Mouse (Mus musculus) mouse trophoblast stem cell (cell line): ENCODE data around the gene Klhl26.

Experiments
- in situ Hi-C, 2 experiments: fragments of 300-500 bp; cut with MseI, MboI; formaldehyde crosslinking; loops; 2 replicates in 1 of 2; 3 replicates in 1 of 2; pipeline ENCODE4 v1.15.1; 2025

Gene Klhl26

GRCm38 (mm10) chr8:70501820-70502529 is 25.2 kb upstream of the Klhl26 start:
- in situ Hi-C loops = loop anchor here (10.0 kb wide), 1 partner anchor 87 kb away; no protein-coding TSS in a partner anchor

DNA sequence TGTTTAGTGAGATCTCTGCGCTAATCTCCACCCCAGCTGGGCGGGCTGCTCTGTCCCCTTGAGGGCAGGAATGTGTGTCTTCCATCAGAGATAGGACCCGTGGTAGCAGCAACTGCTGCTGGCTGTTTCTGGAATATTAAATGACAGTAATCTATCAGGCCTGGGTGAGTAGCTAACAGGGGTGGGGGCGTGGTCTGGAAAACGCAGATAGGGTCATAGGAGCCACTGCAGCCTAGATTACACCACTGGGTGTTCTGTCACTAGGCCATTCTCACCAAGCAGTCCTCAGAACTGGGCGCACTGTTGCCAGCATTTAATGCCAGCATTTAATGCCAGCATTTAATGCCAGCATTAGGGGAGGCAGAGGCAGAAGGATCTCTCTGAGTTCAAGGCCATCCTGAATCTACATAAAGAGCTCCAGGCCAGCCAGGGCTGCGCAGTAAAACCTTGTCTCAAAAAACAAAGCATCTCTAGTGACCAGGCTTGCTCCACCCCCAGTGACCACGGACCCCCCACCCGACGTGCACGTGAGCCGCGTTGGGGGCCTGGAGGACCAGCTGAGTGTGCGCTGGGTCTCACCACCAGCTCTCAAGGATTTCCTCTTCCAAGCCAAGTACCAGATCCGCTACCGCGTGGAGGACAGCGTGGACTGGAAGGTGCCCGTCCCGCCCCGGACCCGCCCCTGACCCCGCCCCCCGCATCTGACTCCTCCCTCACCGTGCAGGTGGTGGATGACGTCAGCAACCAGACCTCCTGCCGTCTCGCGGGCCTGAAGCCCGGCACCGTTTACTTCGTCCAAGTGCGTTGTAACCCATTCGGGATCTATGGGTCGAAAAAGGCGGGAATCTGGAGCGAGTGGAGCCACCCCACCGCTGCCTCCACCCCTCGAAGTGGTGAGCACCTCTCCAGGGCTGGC is 23.9 kb upstream of the Klhl26 start:
- in situ Hi-C loops = loop anchor here (10.0 kb wide), 1 partner anchor 86 kb away; no protein-coding TSS in a partner anchor

DNA sequence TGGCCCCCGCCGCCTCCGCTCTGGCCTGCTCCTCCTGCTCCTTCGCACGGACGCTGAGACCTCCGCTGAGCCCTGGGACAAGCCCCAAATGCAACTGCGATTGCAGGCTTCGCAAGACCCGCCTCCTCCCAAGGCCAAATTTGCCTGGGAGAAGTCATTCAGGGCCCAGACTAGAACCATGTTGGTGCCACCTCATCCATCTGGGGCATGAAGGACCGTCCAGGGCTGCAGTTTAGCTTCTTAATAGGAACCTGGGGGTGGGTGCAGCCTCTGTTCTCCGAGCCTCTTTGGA is 18.9 kb upstream of the Klhl26 start:
- in situ Hi-C loops = no loop called here

DNA sequence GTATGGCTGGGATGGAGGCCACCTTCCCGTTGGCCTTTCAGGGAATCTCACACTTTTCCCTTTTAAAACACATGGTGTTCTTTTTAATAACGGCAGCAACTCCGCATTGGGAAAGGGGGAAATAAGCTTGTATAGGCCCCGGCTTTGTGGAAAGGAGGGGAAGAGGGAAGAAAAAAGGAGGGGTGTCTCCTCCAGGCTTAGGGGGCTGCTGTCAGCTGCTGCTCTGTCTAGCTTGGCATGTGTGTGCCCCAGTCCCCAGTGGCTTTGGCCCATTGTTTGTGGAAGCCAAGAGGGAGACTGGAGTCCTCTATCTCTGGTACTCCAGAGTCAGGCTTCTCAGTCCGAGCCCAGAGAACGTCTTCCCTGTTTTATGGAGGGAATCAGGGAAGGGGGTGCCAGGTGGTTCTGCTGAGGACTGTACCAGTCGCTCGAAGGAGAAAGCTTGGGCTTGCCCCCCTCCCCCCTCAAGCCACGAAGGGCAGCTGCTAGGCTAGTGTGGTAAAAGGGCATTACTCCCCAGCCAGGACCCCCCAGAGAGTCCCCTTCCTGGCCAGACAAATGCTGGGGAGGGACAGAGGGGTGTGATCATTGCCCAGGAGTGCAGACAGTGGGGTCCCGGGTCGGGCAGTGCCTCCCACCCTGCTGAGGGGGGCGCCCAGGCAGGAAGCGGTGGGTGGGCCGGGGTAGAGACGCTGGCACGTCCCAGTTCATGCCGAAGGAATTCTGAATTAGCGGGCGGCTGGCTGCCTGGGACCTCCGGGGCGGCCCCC is 18.4 kb upstream of the Klhl26 start:
- in situ Hi-C loops = no loop called here

DNA sequence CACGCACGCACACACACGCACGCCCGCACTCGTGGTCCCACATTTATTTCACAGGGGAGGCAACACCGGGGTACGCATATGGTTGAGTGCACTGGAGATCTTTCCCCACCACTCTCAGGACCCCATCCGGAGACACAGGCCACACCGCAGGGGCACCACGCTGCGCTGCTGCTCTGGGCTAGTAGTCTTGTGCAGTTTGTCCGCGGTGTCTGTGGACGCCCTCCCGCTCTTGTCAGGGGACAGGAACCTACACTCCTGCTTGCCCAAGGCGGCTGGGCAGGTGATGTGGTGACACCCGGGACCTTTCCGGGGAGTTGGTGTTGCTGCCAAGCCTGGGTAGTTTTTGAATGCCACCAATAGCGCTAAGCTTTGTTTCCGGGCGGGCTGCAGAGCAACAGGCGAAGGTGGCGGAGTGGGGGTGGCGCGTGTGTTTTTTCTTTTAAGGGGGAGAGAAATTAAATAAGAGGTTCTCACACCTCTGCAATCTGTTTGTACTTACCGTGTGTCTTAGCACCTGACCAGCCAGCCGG is 17.7 kb upstream of the Klhl26 start:
- in situ Hi-C loops = no loop called here

GRCm38 (mm10) chr8:70493692-70494415 is 17.1 kb upstream of the Klhl26 start:
- in situ Hi-C loops = no loop called here

- in situ Hi-C loops = no loop called here
Measured at GRCm38 (mm10) chr8:70492664-70493640, 16.2 kb upstream of the Klhl26 start, which contains the start of gene Crlf1. Crlf1 (plus strand) TSS chr8:70493158.

DNA sequence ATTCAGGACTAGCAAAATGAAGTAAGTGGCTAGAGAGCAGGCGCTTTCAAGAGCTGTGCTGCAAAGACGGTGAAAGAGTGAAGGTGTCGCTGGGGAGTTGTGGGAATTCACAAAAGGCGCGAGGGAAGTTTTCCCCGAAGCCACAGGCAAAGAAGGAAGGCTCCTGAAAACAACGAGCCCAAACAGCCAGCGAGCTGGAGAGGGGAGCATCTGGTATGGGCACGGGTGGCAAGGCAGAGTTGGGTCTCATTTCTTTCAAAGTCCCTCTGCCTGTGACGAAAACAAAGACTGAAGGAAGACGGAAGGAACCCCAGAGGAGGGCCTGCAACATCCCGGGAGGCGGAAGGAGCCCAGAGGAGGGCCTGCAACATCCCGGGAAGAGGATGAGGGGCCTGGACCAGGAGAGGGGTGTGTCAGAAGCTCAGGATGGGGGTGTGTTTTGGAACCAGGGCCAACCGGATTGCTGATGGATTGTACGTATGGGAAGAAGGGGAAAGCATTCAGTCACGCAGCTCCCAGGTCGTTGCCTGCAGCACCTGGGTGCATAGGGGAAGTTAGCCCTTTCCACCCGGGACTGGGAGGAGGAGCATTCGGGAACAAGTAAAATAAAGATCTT is 14.2 kb upstream of the Klhl26 start:
- in situ Hi-C loops = no loop called here

DNA sequence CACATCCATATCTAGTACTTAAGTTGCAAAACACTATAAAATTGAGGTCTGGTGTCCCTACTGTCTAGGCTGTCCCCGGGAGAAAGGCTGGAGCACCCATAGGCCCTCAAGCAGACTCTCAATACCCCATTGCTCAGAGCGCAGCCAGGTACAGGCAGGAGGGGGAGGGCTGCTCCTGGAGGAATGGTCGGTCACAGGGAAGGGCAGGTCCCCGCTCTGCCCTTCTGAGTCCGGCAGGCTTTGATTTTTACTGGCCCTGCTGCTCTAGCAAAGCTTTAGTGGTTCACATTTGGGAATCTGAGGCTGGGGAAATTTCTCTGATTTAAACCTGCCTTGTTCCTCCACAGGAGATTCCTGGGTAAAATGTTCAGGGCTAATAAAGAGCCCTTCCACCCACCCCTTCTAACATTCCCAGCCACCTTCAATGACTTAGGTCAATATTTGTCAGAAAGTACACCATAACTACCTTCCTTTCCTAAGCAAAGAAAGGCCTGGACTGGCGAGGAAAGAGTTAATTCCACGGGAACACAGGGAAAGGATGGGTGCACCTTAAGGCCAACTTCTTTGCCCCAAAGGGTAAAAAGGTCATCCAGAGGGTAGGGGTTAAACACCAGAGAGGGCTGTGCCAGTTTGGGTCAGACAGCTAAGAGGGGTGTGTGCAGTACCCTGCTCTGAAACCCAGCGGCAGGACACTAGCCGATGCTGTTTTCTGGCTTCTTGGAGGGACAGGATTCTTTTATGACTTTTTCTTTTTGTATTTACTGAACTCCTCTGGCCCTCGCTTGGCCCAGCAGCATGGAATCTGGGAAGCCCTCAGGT is 13.5 kb upstream of the Klhl26 start:
- in situ Hi-C loops = no loop called here

DNA sequence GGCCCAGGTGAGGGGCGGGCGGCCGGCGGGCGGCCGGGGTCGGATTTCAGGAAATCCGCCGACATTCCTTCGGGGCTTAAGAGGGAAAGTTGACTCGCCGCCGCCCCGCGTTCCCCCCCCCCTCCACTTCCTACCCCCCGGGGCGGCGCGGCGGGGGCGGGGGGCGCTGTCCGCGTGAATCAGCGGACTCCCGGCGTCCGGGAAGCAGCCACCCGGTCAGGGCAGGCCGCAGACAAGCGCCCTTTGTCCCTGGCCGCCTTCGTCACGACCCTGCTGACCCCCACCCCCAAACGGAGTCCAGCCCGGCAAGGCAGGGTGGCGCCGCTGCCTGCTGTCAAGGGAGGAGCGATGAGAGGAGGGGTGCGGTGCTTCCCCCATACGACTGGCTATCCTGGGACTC is 12.8 kb upstream of the Klhl26 start:
- in situ Hi-C loops = no loop called here

DNA sequence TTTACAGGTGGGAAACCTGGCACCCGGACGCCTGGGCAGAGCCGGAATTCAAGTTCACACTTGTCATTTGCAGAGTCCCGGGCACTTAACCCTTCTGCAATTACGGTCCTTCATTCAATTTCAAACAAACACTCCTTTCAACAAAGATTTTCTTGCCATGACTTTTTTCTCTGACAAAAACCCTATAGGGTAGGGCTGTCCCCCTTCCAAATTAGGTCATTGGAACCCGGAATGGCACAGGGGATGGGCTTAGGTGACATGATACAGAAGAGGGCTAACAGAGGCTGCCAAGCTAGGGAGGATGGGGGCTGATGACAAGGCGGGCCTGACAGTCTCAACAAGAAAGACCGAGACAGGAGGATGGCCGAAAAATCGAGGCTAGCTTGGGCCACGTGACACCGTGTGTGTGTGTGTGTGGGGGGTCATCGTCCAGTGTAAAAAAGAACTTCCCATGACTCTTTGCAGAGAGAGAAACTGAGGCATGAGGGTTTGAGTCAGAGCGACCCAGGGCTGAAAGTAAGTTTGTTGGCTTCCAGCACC is 12.2 kb upstream of the Klhl26 start:
- in situ Hi-C loops = no loop called here

DNA sequence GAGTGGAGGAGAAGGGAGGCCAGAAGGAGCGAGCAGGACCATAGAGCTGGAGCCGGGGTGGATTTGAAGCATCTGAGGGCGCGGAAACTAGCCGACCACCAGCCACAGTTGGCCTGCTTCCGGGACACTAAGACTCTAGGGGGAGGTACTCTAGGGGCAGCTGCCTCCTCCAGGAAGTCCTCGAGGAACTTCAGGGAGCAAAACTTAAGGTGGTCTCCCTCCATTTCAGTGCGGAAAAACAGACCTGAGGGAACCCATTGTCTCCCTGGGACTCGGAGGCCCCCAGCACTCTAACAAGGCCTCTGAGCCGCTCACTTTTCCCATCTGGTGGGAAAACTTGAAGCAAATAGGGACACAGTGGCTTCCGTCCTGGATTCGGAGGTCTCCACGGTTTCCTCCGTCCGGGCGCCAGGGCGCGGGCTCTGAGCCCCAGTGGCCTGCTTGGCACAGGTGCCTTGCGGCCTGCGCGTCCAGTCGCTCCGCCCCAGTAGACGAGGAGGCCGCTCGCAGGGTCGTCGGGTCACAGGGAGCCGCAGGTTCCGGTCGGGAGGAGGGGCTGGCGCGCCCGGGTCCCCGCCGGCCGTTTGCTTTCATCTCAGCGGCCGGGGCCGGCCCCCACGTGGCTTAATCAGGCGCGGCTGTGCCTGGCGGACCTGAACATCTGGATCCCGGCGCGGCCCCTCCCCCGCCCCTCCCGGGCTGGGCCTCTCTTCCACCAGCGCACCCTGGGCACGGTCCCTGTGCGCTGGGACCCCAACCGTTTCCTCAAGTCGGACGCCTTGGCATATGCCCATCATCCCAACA is 11.4 kb upstream of the Klhl26 start:
- in situ Hi-C loops = no loop called here

GRCm38 (mm10) chr8:70486941-70487520 is 10.3 kb upstream of the Klhl26 start, which contains the start of gene Tmem59l:
Tmem59l (minus strand) TSS chr8:70487358.
- in situ Hi-C loops = no loop called here

DNA sequence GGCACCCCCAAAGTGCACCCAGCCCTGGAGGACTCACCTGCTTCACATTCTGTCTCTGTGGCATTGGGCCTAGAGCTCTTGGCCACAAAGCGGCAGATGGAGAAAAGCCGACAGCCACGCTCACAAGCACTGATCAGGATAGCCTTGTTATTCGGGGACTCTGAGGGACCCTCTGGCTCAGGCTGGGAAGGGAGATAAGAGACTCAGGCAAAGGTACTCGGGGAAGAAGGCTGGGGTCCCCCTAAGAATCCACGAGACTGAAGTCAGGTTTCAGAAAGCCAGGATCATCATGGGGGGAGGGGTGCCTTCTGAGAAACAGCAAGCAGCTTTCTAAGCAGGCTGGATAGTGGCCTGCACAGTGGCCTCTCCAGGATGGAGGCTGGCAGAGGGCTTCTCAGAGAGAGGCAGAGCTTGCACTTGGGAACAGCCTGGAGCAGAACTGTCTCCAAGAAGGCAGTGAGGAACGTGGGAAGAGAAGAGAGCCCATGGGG is 9.5 kb upstream of the Klhl26 start:
- in situ Hi-C loops = no loop called here

DNA sequence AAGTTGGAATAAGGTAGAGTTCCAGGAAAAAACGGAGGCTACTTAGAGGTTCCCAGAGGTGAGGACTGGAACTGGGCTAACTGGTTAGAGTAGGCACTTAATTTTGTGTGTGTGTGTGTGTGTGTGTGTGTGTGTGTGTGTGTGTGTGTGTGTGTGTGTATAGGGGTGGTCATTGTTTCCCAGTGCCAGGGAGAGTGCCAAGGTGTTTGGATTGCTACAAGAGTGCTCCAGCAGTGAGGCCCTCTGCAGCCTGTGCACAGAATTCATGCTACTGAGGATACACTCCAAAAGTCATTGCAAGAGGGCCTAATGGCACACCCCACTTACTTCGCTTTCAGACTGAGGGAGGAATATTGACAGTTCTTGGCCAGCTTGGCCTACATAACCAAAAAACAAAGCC is 6.2 kb upstream of the Klhl26 start:
- in situ Hi-C loops = no loop called here

DNA sequence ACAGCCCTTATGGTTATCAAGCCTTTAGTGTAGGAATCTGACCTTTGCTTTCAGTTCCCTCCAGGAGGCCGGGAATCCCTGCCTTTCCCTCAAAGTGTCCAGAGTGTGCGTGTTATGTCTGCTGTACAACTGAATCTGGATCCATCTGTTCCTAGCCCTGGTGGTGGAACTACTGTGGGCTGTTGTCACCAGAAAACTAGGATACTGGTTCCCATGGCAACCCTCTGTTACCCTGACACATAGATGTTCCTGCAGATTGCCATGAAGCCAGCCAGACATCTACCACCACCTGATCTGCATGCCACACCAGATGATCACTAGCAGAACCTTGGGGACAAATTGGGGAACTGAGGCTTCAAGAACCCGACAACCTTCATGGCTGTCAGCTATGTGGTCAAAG is 5.1 kb upstream of the Klhl26 start:
- in situ Hi-C loops = no loop called here
